Mouse (Mus musculus): ENCODE data around the gene Krt32. TPM values are rescaled to one million over a fixed set of nuclear protein-coding genes. Genes with fewer than 3 reads are reported as not detected.
A peak's percentile ranks its signal among the peaks of the same experiment; 100 is the strongest.

The Krt32 gene
- total RNA-seq, 2 experiments from 2014 or later, result not detected

GRCm38 (mm10) chr11:100096141-100096540 lies 8.1 kb upstream of the Krt32 start, which contains the start of gene Krt35:
TSS of gene Krt35 (minus strand) at chr11:100096241.
- no peak for DNase-seq (ENCODE audit: low spot score in 2 of 2)
- no peak within 1 kb of the TSS for H3K4me3 ChIP-seq
- TF ChIP-seq CTCF (conservative IDR thresholded peaks at IDR 0.05), result no peak
- no peak within 1 kb of the TSS for H3K27ac ChIP-seq

DNA sequence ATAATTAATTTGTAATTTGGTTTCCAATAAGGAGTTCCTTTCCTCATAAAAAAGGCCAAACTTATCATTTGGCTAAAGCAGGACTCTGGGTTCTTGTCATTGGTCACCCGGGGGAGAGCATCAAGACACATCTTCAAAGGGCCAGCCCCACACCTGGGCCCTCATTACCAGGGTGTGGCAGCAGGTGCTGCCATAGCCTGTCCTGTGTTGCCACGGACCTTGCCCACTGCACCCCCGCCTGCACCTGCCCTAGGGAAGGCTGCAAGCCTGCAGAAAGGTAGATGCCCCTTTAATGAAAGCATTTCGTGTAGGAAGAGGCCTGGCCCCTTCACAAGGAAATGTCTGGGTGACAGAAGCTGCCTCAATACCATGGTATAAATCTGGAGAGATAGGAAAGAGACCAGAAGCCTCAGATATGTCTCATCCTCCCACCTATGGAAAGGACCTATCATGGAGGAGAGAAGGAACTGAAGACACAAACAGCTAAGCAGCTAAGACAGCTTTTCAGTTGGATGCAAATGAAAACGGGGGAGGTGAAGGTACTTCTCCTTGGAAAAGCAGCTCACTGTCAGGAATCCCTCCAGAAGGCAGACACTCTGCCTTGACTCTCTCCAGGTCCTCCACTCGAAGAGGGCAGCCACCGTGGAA lies 476 bp upstream of the Krt32 start:
- Histone ChIP-seq H3K27ac (no peak overlapping the region), H3K4me3 (no peak overlapping the region)
- no peak for TF ChIP-seq CTCF (conservative IDR thresholded peaks at IDR 0.05)
- no peak for DNase-seq (ENCODE audit: low spot score in 2 of 2)

GRCm38 (mm10) chr11:100073873-100074272 lies 14.2 kb downstream of the Krt32 start:
- no peak for DNase-seq (ENCODE audit: low spot score in 2 of 2)
- no peak for TF ChIP-seq CTCF (conservative IDR thresholded peaks at IDR 0.05)
- Histone ChIP-seq H3K4me3 (no peak overlapping the region), H3K27ac (no peak overlapping the region)

GRCm38 (mm10) chr11:100067293-100068036 lies 20.6 kb downstream of the Krt32 start:
- DNase-seq (ENCODE audit: low spot score in 2 of 2), result no peak
- Histone ChIP-seq H3K4me3 (no peak overlapping the region), H3K27ac (no peak overlapping the region)
- no peak for TF ChIP-seq CTCF (conservative IDR thresholded peaks at IDR 0.05)

GRCm38 (mm10) chr11:100066236-100067010 lies 21.6 kb downstream of the Krt32 start:
- no peak for TF ChIP-seq CTCF (conservative IDR thresholded peaks at IDR 0.05)
- no peak for DNase-seq (ENCODE audit: low spot score in 2 of 2)
- H3K4me3 ChIP-seq, result no peak overlapping the region
- no peak overlapping the region for H3K27ac ChIP-seq

- Histone ChIP-seq H3K27ac (no peak overlapping the region), H3K4me3 (no peak overlapping the region)
- peak; percentile 46 for TF ChIP-seq CTCF (conservative IDR thresholded peaks at IDR 0.05)
- no peak for DNase-seq (ENCODE audit: low spot score in 2 of 2)
Measured at GRCm38 (mm10) chr11:100058875-100059274, 29.2 kb downstream of the Krt32 start.

DNA sequence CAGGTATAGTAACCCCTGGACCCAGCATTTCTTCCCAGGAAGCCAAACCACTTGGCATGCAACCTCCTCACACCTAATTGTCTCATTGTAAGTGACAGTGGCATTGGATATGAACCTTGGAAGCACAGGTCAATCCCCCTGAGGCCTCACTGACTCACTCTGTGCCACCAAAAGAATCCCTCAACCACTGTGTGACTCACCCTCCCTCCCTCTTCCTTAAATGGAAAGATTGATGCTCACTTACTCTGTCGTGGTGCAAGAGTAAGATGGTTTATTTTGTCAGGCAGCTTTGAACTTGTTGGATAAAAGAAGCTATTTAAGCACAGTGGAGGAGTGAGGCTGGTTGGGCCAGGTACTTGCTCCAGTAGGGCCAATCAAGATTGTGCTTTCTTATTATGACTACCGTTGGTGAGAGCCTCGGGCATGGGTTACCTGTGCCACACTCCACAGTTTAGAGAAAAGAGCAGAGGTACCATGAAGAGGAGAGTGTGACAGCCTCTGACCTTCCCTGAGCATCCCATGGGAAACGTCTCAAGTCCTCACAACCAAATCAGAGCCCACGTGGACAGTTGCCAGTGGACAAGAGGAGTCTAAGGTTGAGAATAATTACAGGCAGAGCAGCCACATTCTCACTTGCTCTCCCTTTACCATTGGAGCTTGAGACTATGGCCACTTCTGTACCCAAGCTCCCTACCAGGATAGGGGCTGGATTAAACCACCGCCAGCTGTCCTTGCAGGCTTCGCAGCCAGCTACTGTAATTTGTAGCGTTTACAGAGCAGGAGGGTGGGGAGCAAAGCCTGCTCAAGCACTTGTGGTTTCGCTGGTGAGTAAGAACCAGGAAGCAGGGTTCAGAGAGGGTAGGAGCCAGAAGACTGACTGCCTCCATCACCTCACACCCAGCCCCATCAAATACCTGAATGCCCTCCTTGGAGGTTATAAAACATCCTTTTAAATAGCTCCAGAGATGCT lies 32.1 kb downstream of the Krt32 start:
- DNase-seq (ENCODE audit: low spot score in 2 of 2), result no peak
- H3K27ac ChIP-seq, result no peak overlapping the region
- H3K4me3 ChIP-seq, result no peak overlapping the region
- no peak for TF ChIP-seq CTCF (conservative IDR thresholded peaks at IDR 0.05)

DNA sequence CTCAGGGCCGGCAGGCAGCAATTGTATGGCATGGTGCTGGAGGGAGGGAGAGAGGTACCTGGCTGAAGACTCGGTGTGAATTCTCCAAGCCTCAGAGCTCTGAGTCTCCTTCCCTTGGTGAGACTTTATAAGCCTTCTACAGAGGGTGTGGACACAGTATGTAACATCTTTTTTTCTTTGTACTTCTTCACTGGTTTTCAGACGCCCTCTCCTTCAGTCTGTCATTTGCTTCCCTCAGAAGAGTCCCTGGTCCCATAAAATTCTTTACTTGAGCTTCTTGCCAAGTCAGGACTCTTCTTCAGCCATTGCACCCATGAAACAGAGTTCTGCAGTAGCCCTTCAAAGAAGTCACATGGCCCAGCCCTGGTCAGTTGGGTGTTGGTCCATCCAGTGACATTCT lies 37.6 kb downstream of the Krt32 start, which contains the start of gene Krt31:
TSS of gene Krt31 (minus strand) at position 101 of the 400 bp plus-strand sequence.
- no peak within 1 kb of the TSS for H3K27ac ChIP-seq
- TF ChIP-seq CTCF (conservative IDR thresholded peaks at IDR 0.05), result no peak
- no peak within 1 kb of the TSS for H3K4me3 ChIP-seq
- no peak for DNase-seq (ENCODE audit: low spot score in 2 of 2)

GRCm38 (mm10) chr11:100047193-100047592 lies 40.8 kb downstream of the Krt32 start:
- DNase-seq (ENCODE audit: low spot score in 2 of 2), result no peak
- no peak overlapping the region for H3K4me3 ChIP-seq
- no peak for TF ChIP-seq CTCF (conservative IDR thresholded peaks at IDR 0.05)
- no peak overlapping the region for H3K27ac ChIP-seq

- H3K4me3 ChIP-seq, result no peak overlapping the region
- no peak overlapping the region for H3K27ac ChIP-seq
- no peak for TF ChIP-seq CTCF (conservative IDR thresholded peaks at IDR 0.05)
- DNase-seq (ENCODE audit: low spot score in 2 of 2), result no peak
Measured at GRCm38 (mm10) chr11:100046303-100046866, 41.6 kb downstream of the Krt32 start.

GRCm38 (mm10) chr11:100041454-100041853 lies 46.6 kb downstream of the Krt32 start, which contains the start of gene Krt34:
TSS of gene Krt34 (minus strand) at chr11:100041554.
- no peak for DNase-seq (ENCODE audit: low spot score in 2 of 2)
- H3K4me3 ChIP-seq, result no peak within 1 kb of the TSS
- no peak for TF ChIP-seq CTCF (conservative IDR thresholded peaks at IDR 0.05)
- H3K27ac ChIP-seq, result no peak within 1 kb of the TSS

Other genes with a start within 250 kb of the Krt32 start
- gene Krtap4-16, start 236.6 kb downstream of the Krt32 start, total RNA-seq (2021), result not detected
- gene Gm11568, start 230.3 kb downstream of the Krt32 start, total RNA-seq (2021), result not detected
- gene Gm11559, start 223.8 kb downstream of the Krt32 start, total RNA-seq (2021), result not detected
- not detected for gene Krtap9-1, start 214.8 kb downstream of the Krt32 start, total RNA-seq (2021)
- gene Gm11567, start 209.0 kb downstream of the Krt32 start, total RNA-seq (2021), result not detected
- not detected for gene Krtap31-1, start 180.3 kb downstream of the Krt32 start, total RNA-seq (2021)
- not detected for gene Gm11565, start 173.5 kb downstream of the Krt32 start, total RNA-seq (2021)
- gene Krtap31-2, start 151.9 kb downstream of the Krt32 start, total RNA-seq (2021), result not detected
- not detected for gene Krtap9-5, start 139.8 kb downstream of the Krt32 start, total RNA-seq (2021)
- gene Krtap29-1, start 109.2 kb downstream of the Krt32 start, total RNA-seq (2021), result not detected
- not detected for gene Krtap16-1, start 101.6 kb downstream of the Krt32 start, total RNA-seq (2021)
- gene Krtap17-1, start 94.2 kb downstream of the Krt32 start, total RNA-seq (2021), result not detected
- not detected for gene Krt33a, start 72.0 kb downstream of the Krt32 start, total RNA-seq (2021)
- gene Krt33b, start 58.4 kb downstream of the Krt32 start, total RNA-seq (2021), result not detected
- not detected for gene Krt34, start 46.7 kb downstream of the Krt32 start, total RNA-seq (2021)
- gene Krt31, start 37.7 kb downstream of the Krt32 start, total RNA-seq (2021), result not detected
- gene Krt35, start 8.0 kb upstream of the Krt32 start, total RNA-seq (2021), result not detected
- not detected for gene Krt36, start 17.4 kb upstream of the Krt32 start, total RNA-seq (2021)
- not detected for gene Krt13, start 33.3 kb upstream of the Krt32 start, total RNA-seq (2021)
- gene Krt15, start 47.7 kb upstream of the Krt32 start, total RNA-seq (2021), result under 1 TPM in 1 of 2 experiments, not detected in 1; 0.77 TPM
- not detected for gene Krt19, start 60.4 kb upstream of the Krt32 start, total RNA-seq (2021)
- gene Krt9, start 105.0 kb upstream of the Krt32 start, total RNA-seq (2021), result 1 to 10 TPM; 3.6 to 3.7 TPM
- gene Krt14, start 119.3 kb upstream of the Krt32 start, total RNA-seq (2021), result not detected
- not detected for gene Krt16, start 160.7 kb upstream of the Krt32 start, total RNA-seq (2021)
- gene Krt17, start 172.8 kb upstream of the Krt32 start, total RNA-seq (2021), result not detected
- gene Krt42, start 181.6 kb upstream of the Krt32 start, total RNA-seq (2021), result not detected
- 100 to 1,000 TPM; 713 to 750 TPM for gene Eif1, start 231.7 kb upstream of the Krt32 start, total RNA-seq (2021)
- gene Gast, start 246.2 kb upstream of the Krt32 start, total RNA-seq (2021), result not detected